Mouse (Mus musculus) ES-E14 (cell line): ENCODE data around the gene Erc2. TPM values are rescaled to one million over a fixed set of nuclear protein-coding genes. Genes with fewer than 3 reads are reported as not detected.

Experiments
- DNase-seq: peaks from one replicate; pipeline ENCODE4 v3.0.0-alpha.2; 2013; ENCODE audit warnings: low read depth, low spot score
- H3K27ac ChIP-seq: 2 replicates; pipeline ENCODE4 v1.5.1; 2012; ENCODE audit warnings: low read depth, mild to moderate bottlenecking, low read length, moderate library complexity, mixed read lengths; ENCODE audit not compliant: poor library complexity, insufficient read depth, severe bottlenecking
- H3K36me3 ChIP-seq: 2 replicates; pipeline ENCODE4 v1.6.1; 2012; ENCODE audit warnings: mild to moderate bottlenecking, low read length, moderate library complexity, mixed read lengths; ENCODE audit not compliant: control insufficient read depth, poor library complexity, insufficient read depth, severe bottlenecking
- H3K4me1 ChIP-seq, 2 experiments: fragments of 150-350 bp in 1 of 2; sonication (generic) in 1 of 2; 2 replicates each; pipeline ENCODE4 v1.6.1; 2012; ENCODE audit warnings: low read length in 2 of 2, mild to moderate bottlenecking in 1 of 2, mixed read lengths in 1 of 2; ENCODE audit not compliant: control insufficient read depth in 2 of 2, insufficient read depth in 2 of 2, poor library complexity in 1 of 2
- H3K4me3 ChIP-seq, 2 experiments: fragments of 150-350 bp in 1 of 2; sonication (generic) in 1 of 2; 2 replicates each; pipeline ENCODE4 v1.5.1; 2012; ENCODE audit warnings: low read length in 2 of 2, low read depth in 1 of 2, mild to moderate bottlenecking in 1 of 2, mixed read lengths in 1 of 2; ENCODE audit not compliant: insufficient read depth in 1 of 2, poor library complexity in 1 of 2, severe bottlenecking in 1 of 2
- H3K9ac ChIP-seq: 2 replicates; pipeline ENCODE4 v1.6.1; 2012; ENCODE audit warnings: low read depth, mild to moderate bottlenecking, low read length, mixed read lengths; ENCODE audit not compliant: poor library complexity, insufficient read depth, severe bottlenecking
- H3K9me3 ChIP-seq: fragments of 150-350 bp; sonication (generic); 2 replicates; pipeline ENCODE4 v1.6.1; 2012; ENCODE audit warnings: low read depth, mild to moderate bottlenecking, low read length; ENCODE audit not compliant: control insufficient read depth, insufficient read depth
- CHD2 ChIP-seq: IDR thresholded peaks from 2 replicates; pipeline ENCODE4 v1.6.1; 2014; ENCODE audit warnings: mild to moderate bottlenecking, low read depth, low read length, inconsistent platforms
- HCFC1 ChIP-seq: IDR thresholded peaks from 2 replicates; pipeline ENCODE4 v1.6.1; 2012; ENCODE audit warnings: low read length, inconsistent platforms, borderline replicate concordance; ENCODE audit not compliant: insufficient read depth
- MAFK ChIP-seq: IDR thresholded peaks from 2 replicates; pipeline ENCODE4 v1.6.1; 2014; ENCODE audit warnings: mild to moderate bottlenecking, low read depth, low read length, inconsistent platforms; ENCODE audit not compliant: insufficient read depth
- ZC3H11A ChIP-seq: IDR thresholded peaks from 2 replicates; pipeline ENCODE4 v1.6.1; 2012; ENCODE audit warnings: low read depth, mild to moderate bottlenecking, inconsistent platforms, low read length, borderline replicate concordance
- ZNF384 ChIP-seq: IDR thresholded peaks from 2 replicates; pipeline ENCODE4 v1.6.1; 2012; ENCODE audit warnings: low read depth, low read length, inconsistent platforms
- in situ Hi-C, 2 experiments: fragments of 600-800 bp; cut with MboI; formaldehyde crosslinking; loops; one replicate each; pipeline ENCODE4 v1.15.1; 2025; ENCODE audit warnings: low sequenced_read_pairs in 2 of 2, inconsistent platforms in 1 of 2; ENCODE audit not compliant: unreplicated experiment in 2 of 2
- total RNA-seq: library from RNA; depleted of rRNA; stranded (reverse); fragments of 300-350 nt; gene quantifications from 2 replicates; pipeline ENCODE4 v1.2.3, GENCODE M21; 2012

The Erc2 gene
- total RNA-seq, 1 experiment, result 9.1 TPM

GRCm38 (mm10) chr14:28370713-28371112, 748.5 kb downstream of the Erc2 start:
- in situ Hi-C loops, result no loop called here
- Histone ChIP-seq H3K4me1 (peaks cover 0 to 5% of the 10 kb centered on the region in 2 experiments; a peak in 2 of 4 replicates), H3K9me3 (no peaks in the 10 kb centered on the region), H3K36me3 (no peaks in the 10 kb centered on the region), H3K4me3 (no peak overlapping the region), H3K9ac (no peak overlapping the region), H3K27ac (no peak overlapping the region)
- TF ChIP-seq ZC3H11A (no peak), ZNF384 (no peak), CHD2 (no peak), MAFK (no peak), HCFC1 (no peak)
- no peak for DNase-seq

DNA sequence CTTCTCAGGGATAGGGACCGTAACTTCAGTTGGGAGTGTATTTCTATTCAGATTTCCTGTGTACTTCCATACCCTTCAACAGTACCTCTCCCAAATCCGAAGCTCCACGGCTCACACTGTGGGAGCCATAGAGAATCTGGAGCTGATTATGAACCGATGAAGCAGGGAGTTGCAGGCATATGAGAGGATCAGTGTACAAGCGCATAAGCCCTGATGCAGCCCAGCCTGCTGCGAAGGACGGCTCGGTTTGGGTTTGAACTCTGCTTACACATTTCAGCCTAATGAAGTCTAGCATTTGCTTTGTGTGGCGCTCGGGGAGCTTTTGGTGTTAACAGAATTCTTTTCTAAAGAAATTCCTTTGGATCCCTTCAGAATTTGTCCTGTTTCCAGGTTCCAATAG, 749.4 kb downstream of the Erc2 start:
- peaks cover 0 to 8% of the 10 kb centered on the region in 2 experiments; a peak in 2 of 4 replicates for H3K4me1 ChIP-seq
- in situ Hi-C loops, result no loop called here
- H3K27ac ChIP-seq, result no peak overlapping the region
- no peak for TF ChIP-seq MAFK
- no peak for TF ChIP-seq ZNF384
- TF ChIP-seq ZC3H11A, result no peak
- no peak for TF ChIP-seq HCFC1
- TF ChIP-seq CHD2, result no peak
- H3K36me3 ChIP-seq, result no peaks in the 10 kb centered on the region
- DNase-seq, result no peak
- no peak overlapping the region for H3K9ac ChIP-seq
- H3K4me3 ChIP-seq, result no peak overlapping the region
- H3K9me3 ChIP-seq, result no peaks in the 10 kb centered on the region

- DNase-seq, result peak; percentile 24
- H3K4me1 ChIP-seq, result peaks cover 0 to 6% of the 10 kb centered on the region in 2 experiments; a peak in 3 of 4 replicates
- no peak overlapping the region for H3K27ac ChIP-seq
- no peak for TF ChIP-seq MAFK
- no peak for TF ChIP-seq ZNF384
- no peak for TF ChIP-seq CHD2
- no peak for TF ChIP-seq HCFC1
- no peak for TF ChIP-seq ZC3H11A
- H3K4me3 ChIP-seq, result no peak overlapping the region
- H3K36me3 ChIP-seq, result no peaks in the 10 kb centered on the region
- H3K9me3 ChIP-seq, result no peaks in the 10 kb centered on the region
- H3K9ac ChIP-seq, result no peak overlapping the region
- in situ Hi-C loops, result no loop called here
Measured at GRCm38 (mm10) chr14:28375642-28376091, 753.4 kb downstream of the Erc2 start.

- Histone ChIP-seq H3K9ac (no peak overlapping the region), H3K36me3 (no peaks in the 10 kb centered on the region), H3K27ac (no peak overlapping the region), H3K9me3 (no peaks in the 10 kb centered on the region), H3K4me3 (no peak overlapping the region), H3K4me1 (peaks cover 0 to 6% of the 10 kb centered on the region in 2 experiments; a peak in 3 of 4 replicates)
- no peak for DNase-seq
- in situ Hi-C loops, result no loop called here
- TF ChIP-seq ZNF384 (no peak), ZC3H11A (no peak), HCFC1 (no peak), MAFK (no peak), CHD2 (no peak)
Measured at GRCm38 (mm10) chr14:28376208-28376805, 754.1 kb downstream of the Erc2 start.
